Comparison of ENCODE assay signal across 8 mouse cellular contexts in the genomic region with DNA sequence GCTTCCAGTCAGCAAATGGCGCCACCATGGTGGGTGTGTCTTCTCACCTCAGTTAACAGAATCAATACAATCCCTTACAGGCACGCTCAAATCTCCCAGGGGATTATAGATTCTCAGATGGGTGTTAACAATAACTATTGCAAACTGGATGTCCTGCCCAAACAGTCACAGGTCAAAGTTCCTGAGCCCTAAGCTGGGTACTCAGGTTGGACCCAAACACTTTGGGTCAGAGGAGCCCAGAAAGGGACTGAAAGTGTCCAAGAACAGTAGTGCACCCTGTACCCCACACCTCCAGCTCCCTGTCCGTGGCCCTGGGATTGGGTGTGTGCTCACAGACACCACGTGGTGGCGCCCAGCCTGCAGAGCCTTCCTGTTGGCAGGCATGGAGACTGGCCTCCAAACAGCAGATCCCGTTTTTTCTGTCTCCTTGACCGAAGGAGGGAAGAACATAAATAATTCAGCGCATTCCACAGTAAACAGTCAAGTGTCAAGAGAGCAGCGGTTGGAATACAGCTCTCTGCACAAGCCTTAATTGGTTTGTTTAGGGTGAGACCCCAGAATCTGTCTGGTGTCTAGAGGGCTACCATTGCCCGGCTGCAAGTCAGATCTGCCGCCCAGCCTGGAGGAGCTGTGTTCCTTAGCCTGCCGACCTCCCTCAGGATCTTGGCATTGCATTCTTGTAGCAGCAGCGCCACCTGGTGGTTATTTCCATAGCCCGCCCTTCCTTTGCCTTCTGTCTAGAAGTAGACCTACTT. TPM values are rescaled to one million over a fixed set of nuclear protein-coding genes. Genes with fewer than 3 reads are reported as not detected.
A peak's percentile ranks its signal among the peaks of the same experiment; 100 is the strongest.
DNase-seq lines count a peak whose midpoint lies in the region; ATAC-seq and TF ChIP-seq lines count a peak whose summit lies in the region.

No protein-coding gene starts in this region.

- no peak for ATAC-seq in CD4-positive, CD25-positive, alpha-beta regulatory T cell, adult 4 months
- peak; percentile 86 for ATAC-seq in embryonic facial prominence, embryonic 12.5 days (ENCODE audit: insufficient number of reproducible peaks, insufficient read depth, low FRiP score, low TSS enrichment)
- ATAC-seq in kidney, embryonic 14.5 days (ENCODE audit: low FRiP score, low TSS enrichment): peak; percentile 88
- peak; percentile 87 for ATAC-seq in limb, embryonic 14.5 days (ENCODE audit: low FRiP score, low read depth)
- peak; percentile 66 for ATAC-seq in midbrain, postnatal 0 days (ENCODE audit: low FRiP score)

- H3K9ac ChIP-seq in embryonic facial prominence, embryonic 12.5 days: no peak overlapping the region
- H3K9ac ChIP-seq in kidney, embryonic 14.5 days (ENCODE audit: low read depth, low read length): peak overlapping the region; percentile 34; the same call in 1 of the 2 replicates
- H3K9ac ChIP-seq in limb, embryonic 14.5 days (ENCODE audit: low read depth, low read length, severe bottlenecking): no peak overlapping the region
- H3K9ac ChIP-seq in midbrain, postnatal 0 days (replicated peaks; ENCODE audit: low read length, poor library complexity, severe bottlenecking): 0 out of 2 replicates have a peak overlapping the region, but pooled peaks have one; percentile 1

- H3K27ac ChIP-seq in embryonic facial prominence, embryonic 12.5 days: no peak overlapping the region
- no peak overlapping the region for H3K27ac ChIP-seq in kidney, embryonic 14.5 days (ENCODE audit: low read depth, low read length)
- H3K27ac ChIP-seq in limb, embryonic 14.5 days (replicated peaks; ENCODE audit: low read depth, low read length): no peak overlapping the region
- no peak overlapping the region; the same call in 1 of the 2 replicates for H3K27ac ChIP-seq in midbrain, postnatal 0 days (ENCODE audit: low read depth, low read length)

- TF ChIP-seq POLR2A in limb, embryonic 14.5 days (IDR thresholded peaks at IDR 0.05; ENCODE audit: borderline replicate concordance, extremely low read depth, insufficient read depth, insufficient read length): no peak

- WGBS in embryonic facial prominence, embryonic 12.5 days: 16% methylated on average over 14 of the region's 14 CpGs
- WGBS in kidney, embryonic 14.5 days: 11% methylated on average over 14 of the region's 14 CpGs
- WGBS in limb, embryonic 14.5 days: 15% methylated on average over 14 of the region's 14 CpGs
- 12% methylated on average over 14 of the region's 14 CpGs for WGBS in midbrain, postnatal 0 days

- H3K4me1 ChIP-seq in embryonic facial prominence, embryonic 12.5 days: no peaks in the 10 kb centered on the region
- H3K4me1 ChIP-seq in kidney, embryonic 14.5 days (ENCODE audit: control insufficient read depth, insufficient read depth, low read length): 0 out of 2 replicates have a peak, but pooled peaks cover 3% of the 10 kb centered on the region
- peaks cover 5% of the 10 kb centered on the region; the same call in 1 of the 2 replicates for H3K4me1 ChIP-seq in limb, embryonic 14.5 days (ENCODE audit: control insufficient read depth, insufficient read depth, low read length)
- peaks cover 4% of the 10 kb centered on the region; the same call in 1 of the 2 replicates for H3K4me1 ChIP-seq in midbrain, postnatal 0 days (ENCODE audit: insufficient read depth, low read length)

- peak overlapping the region; percentile 18; the same call in 1 of the 2 replicates for H3K4me3 ChIP-seq in embryonic facial prominence, embryonic 12.5 days
- H3K4me3 ChIP-seq in kidney, embryonic 14.5 days (ENCODE audit: low read length): peak overlapping the region; percentile 27
- H3K4me3 ChIP-seq in limb, embryonic 14.5 days (replicated peaks; ENCODE audit: low read length): peak overlapping the region; percentile 14; the same call in 1 of the 2 replicates
- H3K4me3 ChIP-seq in midbrain, postnatal 0 days (ENCODE audit: low read depth, low read length): peak overlapping the region; percentile 20; the same call in 1 of the 2 replicates

- H3K4me2 ChIP-seq in embryonic facial prominence, embryonic 12.5 days (replicated peaks): peak overlapping the region; percentile 37
- peak overlapping the region; percentile 56 for H3K4me2 ChIP-seq in kidney, embryonic 14.5 days (replicated peaks; ENCODE audit: low read depth, low read length)
- H3K4me2 ChIP-seq in limb, embryonic 14.5 days (replicated peaks; ENCODE audit: low read depth, low read length, severe bottlenecking): peak overlapping the region; percentile 48
- H3K4me2 ChIP-seq in midbrain, postnatal 0 days (ENCODE audit: low read depth, low read length, poor library complexity, severe bottlenecking): peak overlapping the region; percentile 44

- peak; percentile 77 for DNase-seq in CD4-positive, CD25-positive, alpha-beta regulatory T cell, adult 2 months (ENCODE audit: low read depth, low spot score)
- DNase-seq in heart, adult 9 months (ENCODE audit: low spot score in 2 of 2): peak; percentile 69 to 87
- peak; percentile 89 for DNase-seq in limb, embryonic 14.5 days (ENCODE audit: low spot score)
- DNase-seq in midbrain, postnatal 0 days (ENCODE audit: low spot score): peak; percentile 92
- DNase-seq in spleen, postnatal 10 days (ENCODE audit: low spot score in 2 of 2): peak; percentile 55 to 79

- no peaks in the 10 kb centered on the region for H3K9me3 ChIP-seq in embryonic facial prominence, embryonic 12.5 days
- no peaks in the 10 kb centered on the region for H3K9me3 ChIP-seq in kidney, embryonic 14.5 days (ENCODE audit: control insufficient read depth, low read length)
- H3K9me3 ChIP-seq in limb, embryonic 14.5 days (ENCODE audit: control insufficient read depth, low read length): no peaks in the 10 kb centered on the region
- H3K9me3 ChIP-seq in midbrain, postnatal 0 days (ENCODE audit: low read length): no peaks in the 10 kb centered on the region

- no peaks in the 10 kb centered on the region for H3K27me3 ChIP-seq in embryonic facial prominence, embryonic 12.5 days
- H3K27me3 ChIP-seq in kidney, embryonic 14.5 days (ENCODE audit: control insufficient read depth, insufficient read depth, low read length): no peaks in the 10 kb centered on the region
- H3K27me3 ChIP-seq in limb, embryonic 14.5 days (ENCODE audit: control insufficient read depth, insufficient read depth, low read length): no peaks in the 10 kb centered on the region
- no peaks in the 10 kb centered on the region for H3K27me3 ChIP-seq in midbrain, postnatal 0 days (ENCODE audit: insufficient read depth, low read length)

- TF ChIP-seq CTCF in midbrain, postnatal 0 days (IDR thresholded peaks at IDR 0.05): peak; percentile 96

- H3K36me3 ChIP-seq in embryonic facial prominence, embryonic 12.5 days: no peaks in the 10 kb centered on the region
- H3K36me3 ChIP-seq in kidney, embryonic 14.5 days (ENCODE audit: control insufficient read depth, insufficient read depth, low read length): no peaks in the 10 kb centered on the region
- H3K36me3 ChIP-seq in limb, embryonic 14.5 days (ENCODE audit: control insufficient read depth, insufficient read depth, low read length): no peaks in the 10 kb centered on the region; the same call in 1 of the 2 replicates
- H3K36me3 ChIP-seq in midbrain, postnatal 0 days (ENCODE audit: insufficient read depth, low read length): no peaks in the 10 kb centered on the region

RNA-seq across cellular contexts. Expression of gene Zfp354c, which starts 58.4 kb away (rescaled TPM):
- polyA plus RNA-seq in CD4-positive, CD25-positive, alpha-beta regulatory T cell, adult 4 months (2017; shearing (Covaris generic)): 1 to 10 TPM; 1.3 to 2.0 TPM
- 53.7 and 54.5 TPM in 2 replicates for polyA plus RNA-seq in embryonic facial prominence, embryonic 12.5 days (2016; fragmentation: Nextera tagmentation; extraction: Ambion mirVana)
- polyA plus RNA-seq in kidney, embryonic 14.5 days (2014; fragmentation: Nextera tagmentation; extraction: Ambion mirVana): 18.8 and 35.7 TPM in 2 replicates
- 31.7 and 33.8 TPM in 2 replicates for polyA plus RNA-seq in limb, embryonic 14.5 days (2012; rRNA removed)
- polyA plus RNA-seq in limb, embryonic 14.5 days (2014; fragmentation: Nextera tagmentation; extraction: Ambion mirVana): 57.4 and 65.5 TPM in 2 replicates
- total RNA-seq in midbrain, postnatal 0 days (2014; rRNA removed): 41.9 and 44.6 TPM in 2 replicates
- polyA plus RNA-seq in midbrain, postnatal 0 days (2015; fragmentation: Nextera tagmentation; extraction: Ambion mirVana): 34.1 and 38.3 TPM in 2 replicates

Comparison
In these comparisons a context has a peak if more than half of its experiments do, and no peak if none do; other contexts are left out.
1. H3K9ac ChIP-seq: peak in kidney, embryonic 14.5 days (single experiment) and midbrain, postnatal 0 days (single experiment); none in embryonic facial prominence, embryonic 12.5 days (single experiment) and limb, embryonic 14.5 days (single experiment).
2. Peak in every context shown above with its lines, with median percentiles within 50 percentile points of each other: DNase-seq, H3K4me2 ChIP-seq and H3K4me3 ChIP-seq.